Mouse (Mus musculus): ENCODE results near the gene Strn3. TPM values are rescaled to one million over a fixed set of nuclear protein-coding genes. Genes with fewer than 3 reads are reported as not detected.

Strn3 gene
- total and polyA plus RNA-seq, 3 experiments = 22.1 to 47.9 (median 27.7) TPM

DNA sequence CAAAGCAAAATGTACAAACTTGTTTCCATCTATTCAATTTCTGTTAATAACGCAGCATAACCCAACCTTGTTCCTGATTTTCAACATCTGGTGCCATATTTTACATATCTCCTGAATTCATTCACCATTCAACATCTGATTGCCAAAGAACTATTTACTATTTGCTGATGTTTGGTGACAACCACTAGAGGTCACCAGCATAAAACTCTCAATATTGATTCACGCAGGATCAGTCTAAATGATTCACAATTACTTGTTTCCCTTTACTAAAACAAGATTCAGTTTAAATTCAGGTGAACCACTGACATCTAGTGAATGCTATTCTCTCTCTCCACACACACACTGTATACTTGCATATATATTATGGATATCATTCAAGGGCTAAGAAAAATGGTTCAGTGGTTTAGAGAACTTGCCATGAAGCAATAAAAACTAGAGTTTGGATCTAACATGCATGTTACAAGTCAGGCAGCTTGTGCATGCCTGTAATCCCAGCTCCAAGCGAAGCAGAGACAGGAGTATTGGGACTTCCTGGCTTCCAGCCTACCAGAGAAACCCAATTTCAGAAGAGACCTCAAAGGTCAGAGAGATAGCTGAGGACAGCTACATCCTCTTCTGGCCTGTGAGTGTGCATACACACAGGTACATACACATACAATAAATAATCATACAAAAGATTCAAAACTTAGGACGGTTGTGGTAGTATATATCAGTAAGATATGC is 24.8 kb downstream of the Strn3 start:
- peaks cover 53% of the 10 kb centered on the region for H3K79me2 ChIP-seq (replicated peaks; ENCODE audit: control insufficient read depth, extremely low read depth, insufficient read depth, poor library complexity, severe bottlenecking)
- H3K4me2 ChIP-seq (ENCODE audit: insufficient read depth, low read depth, poor library complexity, severe bottlenecking) = no peak overlapping the region
- in situ Hi-C loops (cut with MboI; ENCODE audit: low pct_ligation_motif_present, low pct_unique_long_range_greater_than_20kb, low sequenced_read_pairs) = no loop called here
- H3K27ac ChIP-seq (ENCODE audit: insufficient read depth, low read depth) = no peak overlapping the region
- no peaks in the 10 kb centered on the region for H3K27me3 ChIP-seq (replicated peaks)
- H3K9me3 ChIP-seq (replicated peaks; ENCODE audit: low read length) = no peaks in the 10 kb centered on the region
- peaks cover 0 to 26% of the 10 kb centered on the region in 2 experiments; a peak in 1 of 4 replicates for H3K4me1 ChIP-seq (ENCODE audit: control insufficient read depth in 1 of 2, insufficient read depth in 2 of 2)
- no peak overlapping the region for H3K4me3 ChIP-seq (replicated peaks in 1 of 3; ENCODE audit: low read depth in 2 of 3, low read length in 2 of 3, poor library complexity in 1 of 3)
- TF ChIP-seq RAD21 (IDR thresholded peaks at IDR 0.05; ENCODE audit: low read depth, low read length) (peak; percentile 58), CTCF (conservative IDR thresholded peaks at IDR 0.05 in 1 of 2, IDR thresholded peaks at IDR 0.05 in 1 of 2; ENCODE audit: low read depth in 2 of 2, low read length in 2 of 2) (peak in 1 of 2 experiments; percentile 68; a peak in 2 of 4 replicates), SMC3 (IDR thresholded peaks at IDR 0.05; ENCODE audit: low read depth, low read length) (peak; percentile 32; the same call in 1 of the 2 replicates), KAT2A (IDR thresholded peaks at IDR 0.05; ENCODE audit: insufficient replicate concordance, low read length) (no peak), IRF4 (IDR thresholded peaks at IDR 0.05; ENCODE audit: low read depth, low read length) (no peak)
- dilution Hi-C loops (cut with MboI; ENCODE audit: extremely low pct_ligation_motif_present, extremely low pct_unique_long_range_greater_than_20kb, low sequenced_read_pairs) = no loop called here
- DNase-seq (ENCODE audit: extremely low read depth) = no peak
- H3K9ac ChIP-seq (ENCODE audit: insufficient read depth, low read depth) = no peak overlapping the region
- H3K36me3 ChIP-seq (replicated peaks in 1 of 2; ENCODE audit: control insufficient read depth in 1 of 2, insufficient read depth in 1 of 2, low read length in 1 of 2) = peaks cover 0 to 2% of the 10 kb centered on the region in 2 experiments

DNA sequence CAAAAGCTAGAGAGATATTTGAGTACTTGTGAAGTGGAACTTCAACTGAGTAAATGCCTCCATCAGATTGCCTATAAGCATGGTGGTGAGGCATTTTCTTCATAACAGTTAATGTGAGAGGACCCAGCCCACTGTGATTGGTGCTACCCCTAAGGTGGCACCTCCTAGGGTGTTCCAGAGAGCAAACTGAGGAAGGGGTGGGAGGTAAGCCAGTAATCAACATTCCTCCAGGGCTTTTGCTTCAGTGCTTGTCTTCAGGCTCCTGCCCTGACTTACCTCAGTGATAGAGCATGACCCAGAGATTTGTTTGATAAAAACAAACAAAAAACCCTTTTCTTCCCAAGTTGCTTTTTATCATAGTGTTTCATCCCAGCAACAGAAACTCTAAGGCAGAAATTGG is 27.8 kb downstream of the Strn3 start:
- in situ Hi-C loops (cut with MboI; ENCODE audit: low pct_ligation_motif_present, low pct_unique_long_range_greater_than_20kb, low sequenced_read_pairs) = no loop called here
- Histone ChIP-seq H3K27ac (ENCODE audit: insufficient read depth, low read depth) (no peak overlapping the region), H3K79me2 (replicated peaks; ENCODE audit: control insufficient read depth, extremely low read depth, insufficient read depth, poor library complexity, severe bottlenecking) (peaks cover 43% of the 10 kb centered on the region), H3K4me2 (ENCODE audit: insufficient read depth, low read depth, poor library complexity, severe bottlenecking) (no peak overlapping the region), H3K4me1 (ENCODE audit: control insufficient read depth in 1 of 2, insufficient read depth in 2 of 2) (peaks cover 0 to 12% of the 10 kb centered on the region in 2 experiments; a peak in 1 of 4 replicates), H3K9ac (ENCODE audit: insufficient read depth, low read depth) (no peak overlapping the region), H3K27me3 (replicated peaks) (no peaks in the 10 kb centered on the region), H3K36me3 (replicated peaks in 1 of 2; ENCODE audit: control insufficient read depth in 1 of 2, insufficient read depth in 1 of 2, low read length in 1 of 2) (peaks cover 0 to 4% of the 10 kb centered on the region in 2 experiments), H3K9me3 (replicated peaks; ENCODE audit: low read length) (no peaks in the 10 kb centered on the region), H3K4me3 (replicated peaks in 1 of 3; ENCODE audit: low read depth in 2 of 3, low read length in 2 of 3, poor library complexity in 1 of 3) (no peak overlapping the region)
- TF ChIP-seq CHD1 (IDR thresholded peaks at IDR 0.05; ENCODE audit: low read depth, low read length) = no peak
- TF ChIP-seq NELFE (IDR thresholded peaks at IDR 0.05; ENCODE audit: low read depth, low read length) = no peak
- no peak for TF ChIP-seq MXI1 (IDR thresholded peaks at IDR 0.05; ENCODE audit: low read depth, low read length)
- TF ChIP-seq ELF1 (IDR thresholded peaks at IDR 0.05; ENCODE audit: low read depth, low read length) = no peak
- TF ChIP-seq BHLHE40 (IDR thresholded peaks at IDR 0.05; ENCODE audit: low read depth, low read length) = no peak
- TF ChIP-seq MAX (IDR thresholded peaks at IDR 0.05; ENCODE audit: low read length) = no peak
- TF ChIP-seq MAZ (IDR thresholded peaks at IDR 0.05; ENCODE audit: low read depth, low read length) = no peak
- no peak for TF ChIP-seq TCF12 (IDR thresholded peaks at IDR 0.05; ENCODE audit: low read depth, low read length)
- TF ChIP-seq TBP (conservative IDR thresholded peaks at IDR 0.05; ENCODE audit: low read depth, low read length) = no peak
- TF ChIP-seq CTCF (conservative IDR thresholded peaks at IDR 0.05 in 1 of 2, IDR thresholded peaks at IDR 0.05 in 1 of 2; ENCODE audit: low read depth in 2 of 2, low read length in 2 of 2) = no peak
- no peak for TF ChIP-seq ZNF384 (IDR thresholded peaks at IDR 0.05; ENCODE audit: low read depth, low read length)
- TF ChIP-seq NRF1 (IDR thresholded peaks at IDR 0.05; ENCODE audit: low read depth, low read length) = no peak
- TF ChIP-seq HCFC1 (IDR thresholded peaks at IDR 0.05; ENCODE audit: low read depth, low read length) = no peak
- TF ChIP-seq PAX5 (IDR thresholded peaks at IDR 0.05; ENCODE audit: low read length) = no peak
- no peak for TF ChIP-seq EP300 (IDR thresholded peaks at IDR 0.05; ENCODE audit: low read length)
- no peak for TF ChIP-seq GABPA (IDR thresholded peaks at IDR 0.05; ENCODE audit: insufficient replicate concordance, low read depth, low read length)
- no peak for TF ChIP-seq ZMIZ1 (IDR thresholded peaks at IDR 0.05; ENCODE audit: low read depth, low read length)
- no peak for TF ChIP-seq E2F4 (IDR thresholded peaks at IDR 0.05; ENCODE audit: insufficient replicate concordance, low read depth, low read length)
- dilution Hi-C loops (cut with MboI; ENCODE audit: extremely low pct_ligation_motif_present, extremely low pct_unique_long_range_greater_than_20kb, low sequenced_read_pairs) = no loop called here
- DNase-seq (ENCODE audit: extremely low read depth) = no peak

All from CH12.LX (cell line).